Mouse (Mus musculus) liver, adult 2 months (tissue): ENCODE results near the gene Ppp1r13b.

Experiments
- CTCF ChIP-seq: fragments of 200-500 bp; IDR thresholded peaks from 2 replicates; pipeline ENCODE4 v1.5.1; 2011; ENCODE audit warnings: low read depth, low read length, control low read depth
- POLR2A ChIP-seq: fragments of 200-500 bp; IDR thresholded peaks from 2 replicates; pipeline ENCODE4 v1.6.1; 2011; ENCODE audit warnings: low read length, control low read depth; ENCODE audit not compliant: insufficient read depth; ENCODE audit errors: extremely low read depth

- TF ChIP-seq POLR2A (no peak), CTCF (no peak)
Observed at GRCm38 (mm10) chr12:111869806-111870205, 38.1 kb downstream of the Ppp1r13b start.
